Mouse (Mus musculus) midbrain, embryonic 11.5 days (tissue): ENCODE data around the gene Ufl1. TPM values are rescaled to one million over a fixed set of nuclear protein-coding genes. Genes with fewer than 3 reads are reported as not detected.
"Not testable (repeated sequence)": the region's sequence is repeated elsewhere in the genome, so short reads cannot be mapped to it uniquely, and the experiment has no call there.

Experiments used
- ATAC-seq: fragments of 200-750 bp; cut with Nextera tagmentation; 2 replicates; pipeline ENCODE4 v1.8.0; 2017; ENCODE audit warnings: moderate TSS enrichment, moderate library complexity; ENCODE audit not compliant: low FRiP score
- DNase-seq: peaks from one replicate; pipeline ENCODE4 v3.0.0; 2015; ENCODE audit warnings: low spot score; ENCODE audit errors: missing footprints
- H3K27ac ChIP-seq: fragments of 300-500 bp; sonication (generic); 2 replicates; pipeline ENCODE4 v1.5.1; 2014; ENCODE audit warnings: low read depth, low read length
- H3K27me3 ChIP-seq: fragments of 300-500 bp; sonication (generic); 2 replicates; pipeline ENCODE4 v1.6.1; 2014; ENCODE audit warnings: mild to moderate bottlenecking, low read length, moderate library complexity, mixed read lengths; ENCODE audit not compliant: control insufficient read depth, insufficient read depth
- H3K36me3 ChIP-seq: fragments of 300-500 bp; sonication (generic); 2 replicates; pipeline ENCODE4 v1.6.1; 2014; ENCODE audit warnings: mild to moderate bottlenecking, low read length, moderate library complexity, mixed read lengths; ENCODE audit not compliant: control insufficient read depth, insufficient read depth
- H3K4me1 ChIP-seq: fragments of 300-500 bp; sonication (generic); 2 replicates; pipeline ENCODE4 v1.6.1; 2014; ENCODE audit warnings: low read length; ENCODE audit not compliant: control insufficient read depth, insufficient read depth
- H3K4me2 ChIP-seq: fragments of 300-500 bp; sonication (generic); 2 replicates; pipeline ENCODE4 v1.6.1; 2014; ENCODE audit warnings: mild to moderate bottlenecking, moderate library complexity
- H3K4me3 ChIP-seq: fragments of 300-500 bp; sonication (generic); 2 replicates; pipeline ENCODE4 v1.5.1; 2014; ENCODE audit warnings: low read depth, low read length
- H3K9ac ChIP-seq: fragments of 300-500 bp; sonication (generic); 2 replicates; pipeline ENCODE4 v1.6.1; 2014; ENCODE audit warnings: low read length
- H3K9me3 ChIP-seq: fragments of 300-500 bp; sonication (generic); 2 replicates; pipeline ENCODE4 v1.6.1; 2016; ENCODE audit warnings: low read length; ENCODE audit not compliant: control insufficient read depth
- WGBS: fragments of 180-500 bp; shearing (Covaris S2); extraction: QIAGEN DNeasy Blood & Tissue Kit; methylation state at CpG from one replicate; pipeline ENCODE4 v1.1.7; 2014; 5-methylcytosine and 5-hydroxymethylcytosine counted together
- polyA plus RNA-seq: library from polyadenylated mRNA; unstranded; fragments of >200 nt; fragmentation: Nextera tagmentation; extraction: Ambion mirVana; gene quantifications from 2 replicates; pipeline ENCODE4 v1.2.1, GENCODE M21; 2014

Gene Ufl1
- polyA plus RNA-seq, 1 experiment from 2014 or later: 37.4 TPM

DNA sequence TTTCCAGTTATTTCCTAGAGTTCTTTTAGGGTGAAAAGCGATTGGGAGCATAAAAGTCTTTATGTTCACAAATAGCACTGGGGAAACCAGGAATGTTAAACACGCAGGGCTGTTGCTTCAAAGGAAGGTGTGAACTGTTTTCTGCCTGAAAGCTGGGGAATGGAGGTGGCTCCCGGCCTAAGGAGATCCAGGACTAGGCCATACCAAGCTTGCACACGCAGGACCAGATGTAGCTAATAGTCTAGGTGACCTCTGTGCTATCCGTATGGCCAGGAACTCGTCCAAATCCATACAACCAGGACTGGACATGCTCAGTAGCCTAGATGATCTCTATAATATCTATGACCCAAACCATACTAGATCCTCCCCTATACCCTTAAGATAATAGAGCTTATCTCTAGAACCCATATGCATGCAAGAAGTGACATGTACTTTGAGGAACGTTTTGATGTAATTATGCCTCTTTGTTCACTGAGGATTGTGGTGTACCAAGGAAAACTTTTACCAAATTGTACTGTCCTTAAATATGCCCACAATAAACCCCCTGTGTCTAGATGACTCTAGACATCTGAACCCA is 23.7 kb downstream of the Ufl1 start:
- 93% methylated on average over 7 of the region's 7 CpGs for WGBS
- Histone ChIP-seq H3K36me3 (peaks cover 8% of the 10 kb centered on the region; the same call in 1 of the 2 replicates), H3K4me1 (no peaks in the 10 kb centered on the region)

DNA sequence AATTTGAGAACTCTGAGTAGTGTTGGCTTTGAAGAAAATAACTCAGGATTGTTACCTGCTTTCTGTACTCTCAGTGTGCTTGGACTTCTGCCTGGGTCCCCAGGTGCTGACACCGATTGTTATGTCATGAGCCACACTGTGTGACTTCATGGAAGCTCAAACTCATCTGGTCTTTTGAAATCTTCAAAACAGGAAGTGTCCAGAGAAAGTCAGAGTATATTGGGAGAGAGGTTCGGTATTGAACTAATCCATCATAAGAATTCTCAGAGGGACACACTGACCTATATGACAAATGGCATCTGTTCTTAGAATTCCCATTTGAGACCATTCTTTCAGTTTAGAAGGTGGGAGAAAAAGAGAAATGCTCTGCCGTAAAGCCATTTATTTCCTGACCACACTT is 38.8 kb downstream of the Ufl1 start, which contains the start of gene Fhl5:
Fhl5 (minus strand) TSS at position 101 of the 400 bp plus-strand sequence.
- H3K9ac ChIP-seq: no peak within 1 kb of the TSS
- no peaks in the 10 kb centered on the region for H3K36me3 ChIP-seq
- 88% methylated on average over 3 of the region's 3 CpGs for WGBS

More for the DNA sequence above, 23.7 kb downstream of the Ufl1 start:
- no peak for ATAC-seq
- Histone ChIP-seq H3K4me3 (no peak overlapping the region), H3K4me2 (no peak overlapping the region), H3K9ac (no peak overlapping the region), H3K9me3 (no peaks in the 10 kb centered on the region), H3K27me3 (no peaks in the 10 kb centered on the region), H3K27ac (no peak overlapping the region)
- DNase-seq: peak; percentile 59

DNA sequence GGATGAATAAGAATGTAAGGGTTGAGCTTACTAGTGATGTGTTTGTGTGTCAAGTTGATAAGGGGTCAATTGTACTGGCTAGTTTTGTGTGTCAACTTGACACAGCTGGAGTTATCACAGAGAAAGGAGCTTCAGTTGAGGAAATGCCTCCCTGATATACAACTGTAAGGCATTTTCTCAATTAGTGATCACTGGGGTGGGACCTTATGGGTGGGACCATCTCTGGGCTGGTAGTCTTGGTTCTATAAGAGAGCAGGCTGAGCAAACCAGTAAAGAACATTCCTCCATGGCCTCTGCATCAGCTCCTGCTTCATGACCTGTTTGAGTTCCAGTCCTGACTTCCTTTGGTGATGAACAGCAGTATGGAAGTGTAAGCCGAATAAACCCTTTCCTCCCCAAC is 46.0 kb downstream of the Ufl1 start:
- not testable (repeated sequence) for H3K9ac ChIP-seq, ATAC-seq, H3K4me2 ChIP-seq, DNase-seq, H3K27me3 ChIP-seq, H3K4me3 ChIP-seq, H3K9me3 ChIP-seq, H3K27ac ChIP-seq, H3K36me3 ChIP-seq, H3K4me1 ChIP-seq
- 92% methylated on average over 1 of the region's 1 CpGs for WGBS

More for the DNA sequence above, 38.8 kb downstream of the Ufl1 start, which contains the start of gene Fhl5:
- H3K27me3 ChIP-seq: no peaks in the 10 kb centered on the region
- no peak within 1 kb of the TSS for H3K4me2 ChIP-seq
- no peak within 1 kb of the TSS for H3K27ac ChIP-seq
- no peaks in the 10 kb centered on the region for H3K4me1 ChIP-seq
- no peak for DNase-seq
- H3K9me3 ChIP-seq: no peaks in the 10 kb centered on the region
- no peak within 1 kb of the TSS for H3K4me3 ChIP-seq
- no peak for ATAC-seq

DNA sequence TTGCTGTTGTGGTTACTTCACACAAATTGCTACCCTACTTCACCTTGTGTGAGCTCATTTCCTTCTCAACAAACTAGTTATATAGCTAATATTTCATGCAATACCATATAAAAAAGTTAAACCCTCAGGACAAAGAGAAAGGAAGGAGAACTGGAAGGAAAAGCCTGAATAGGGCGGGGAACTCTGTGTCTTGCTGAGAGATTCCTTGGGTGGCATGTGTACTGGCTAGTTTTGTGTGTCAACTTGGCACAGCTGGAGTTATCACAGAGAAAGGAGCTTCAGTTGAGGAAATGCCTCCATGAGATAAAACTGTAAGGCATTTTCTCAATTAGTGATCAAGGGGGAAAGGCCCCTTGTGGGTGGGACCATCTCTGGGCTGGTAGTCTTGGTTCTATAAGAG is 47.9 kb downstream of the Ufl1 start:
- not testable (repeated sequence) for H3K9ac ChIP-seq, H3K36me3 ChIP-seq, H3K4me3 ChIP-seq, DNase-seq, H3K4me1 ChIP-seq, ATAC-seq, H3K4me2 ChIP-seq, H3K27me3 ChIP-seq, H3K27ac ChIP-seq, H3K9me3 ChIP-seq
- WGBS: 88% methylated on average over 1 of the region's 1 CpGs

DNA sequence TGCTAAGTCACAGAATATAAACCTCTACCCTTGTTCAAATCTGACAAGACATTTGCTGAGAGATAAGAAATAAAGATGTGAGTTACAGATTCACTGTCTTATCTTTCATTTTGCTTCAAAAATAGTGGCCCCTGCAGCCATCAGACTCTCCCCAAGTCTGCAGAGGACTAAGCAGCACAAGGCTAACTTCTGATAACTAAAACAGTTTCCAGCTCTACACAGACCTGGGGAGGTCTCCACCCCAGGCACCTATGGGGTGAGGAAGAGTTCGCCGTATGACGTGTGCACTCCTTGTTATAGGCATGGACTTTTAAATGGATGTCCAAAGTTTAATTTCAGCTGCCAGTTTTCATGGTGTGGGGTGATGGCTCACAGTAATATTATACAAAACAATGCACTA is 49.1 kb downstream of the Ufl1 start:
- no peak for DNase-seq
- H3K36me3 ChIP-seq: no peaks in the 10 kb centered on the region
- H3K9ac ChIP-seq: no peak overlapping the region
- H3K27ac ChIP-seq: no peak overlapping the region
- no peak overlapping the region for H3K4me2 ChIP-seq
- no peak overlapping the region for H3K4me3 ChIP-seq
- no peaks in the 10 kb centered on the region for H3K9me3 ChIP-seq
- no peak for ATAC-seq
- H3K4me1 ChIP-seq: no peaks in the 10 kb centered on the region
- 89% methylated on average over 3 of the region's 3 CpGs for WGBS
- no peaks in the 10 kb centered on the region for H3K27me3 ChIP-seq

DNA sequence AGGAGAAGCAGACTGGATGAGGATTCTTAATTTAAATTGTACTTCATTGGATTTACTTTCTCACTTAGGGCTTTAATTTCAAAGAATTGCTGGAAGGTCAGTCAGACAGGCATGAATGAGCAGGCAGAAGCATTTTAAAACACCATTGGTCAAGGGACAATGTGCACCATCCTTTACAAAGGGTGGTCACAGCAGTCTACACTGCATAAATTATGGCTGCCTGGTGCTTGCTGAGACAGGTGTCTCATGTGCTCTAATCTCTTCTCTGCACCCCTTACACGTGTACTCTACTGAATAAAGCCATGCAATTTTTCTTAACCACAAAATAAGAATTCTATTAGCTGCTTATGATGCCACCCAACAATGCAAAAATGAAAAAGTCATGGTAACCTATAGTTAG is 54.1 kb downstream of the Ufl1 start:
- Histone ChIP-seq H3K27me3 (no peaks in the 10 kb centered on the region), H3K27ac (no peak overlapping the region), H3K4me3 (no peak overlapping the region), H3K4me2 (no peak overlapping the region), H3K9ac (no peak overlapping the region), H3K9me3 (no peaks in the 10 kb centered on the region), H3K36me3 (no peaks in the 10 kb centered on the region), H3K4me1 (no peaks in the 10 kb centered on the region)
- ATAC-seq (peak; percentile 73), DNase-seq (no peak)
- 16% methylated on average over 1 of the region's 1 CpGs for WGBS

DNA sequence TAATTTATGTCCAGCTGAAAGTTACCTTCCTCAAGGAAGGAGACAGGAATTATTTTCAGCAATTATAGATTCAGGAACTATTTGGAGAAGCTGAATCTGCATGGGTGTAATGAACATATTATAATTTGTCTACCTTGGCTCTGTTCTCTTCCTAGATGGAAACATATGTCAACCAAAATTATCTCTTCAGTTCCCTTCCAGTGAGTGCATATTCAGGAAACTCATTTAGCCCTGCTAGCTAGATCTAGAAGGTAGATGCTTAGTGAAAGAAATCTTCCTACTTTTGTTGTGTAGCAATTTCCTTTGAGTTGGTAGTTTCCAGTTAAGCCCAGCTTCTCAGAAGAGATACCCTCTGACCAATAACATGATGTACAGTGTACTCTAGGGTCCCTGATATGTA is 59.7 kb downstream of the Ufl1 start:
- ATAC-seq (no peak), DNase-seq (no peak)
- no peaks in the 10 kb centered on the region for H3K27me3 ChIP-seq
- H3K4me3 ChIP-seq: no peak overlapping the region
- no peaks in the 10 kb centered on the region for H3K36me3 ChIP-seq
- H3K27ac ChIP-seq: no peak overlapping the region
- no peaks in the 10 kb centered on the region for H3K9me3 ChIP-seq
- H3K4me2 ChIP-seq: no peak overlapping the region
- H3K4me1 ChIP-seq: no peaks in the 10 kb centered on the region
- H3K9ac ChIP-seq: no peak overlapping the region

DNA sequence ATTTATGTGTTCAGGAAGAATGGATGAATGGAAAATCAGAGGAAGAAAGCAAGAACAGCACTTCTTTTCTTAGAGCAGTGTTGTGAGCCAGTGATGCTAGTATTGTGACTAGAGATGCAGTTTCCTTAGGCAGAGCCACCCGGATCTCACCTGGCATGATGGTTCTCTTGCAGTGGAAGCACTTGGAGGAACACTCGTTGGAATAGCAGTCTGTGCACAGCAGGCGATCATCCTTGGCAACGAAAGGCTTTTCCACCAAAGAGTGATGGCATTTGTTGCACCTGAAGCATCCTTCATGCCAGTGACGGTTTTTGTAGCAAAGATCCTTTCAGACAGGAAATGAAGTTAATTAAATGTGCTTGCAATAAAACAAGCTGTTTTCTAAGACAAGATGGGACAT is 68.2 kb downstream of the Ufl1 start:
- Histone ChIP-seq H3K9me3 (no peaks in the 10 kb centered on the region), H3K36me3 (no peaks in the 10 kb centered on the region), H3K4me3 (no peak overlapping the region), H3K9ac (no peak overlapping the region), H3K27me3 (no peaks in the 10 kb centered on the region), H3K27ac (no peak overlapping the region), H3K4me1 (no peaks in the 10 kb centered on the region), H3K4me2 (no peak overlapping the region)
- ATAC-seq (no peak), DNase-seq (no peak)
- WGBS: 59% methylated on average over 5 of the region's 5 CpGs

DNA sequence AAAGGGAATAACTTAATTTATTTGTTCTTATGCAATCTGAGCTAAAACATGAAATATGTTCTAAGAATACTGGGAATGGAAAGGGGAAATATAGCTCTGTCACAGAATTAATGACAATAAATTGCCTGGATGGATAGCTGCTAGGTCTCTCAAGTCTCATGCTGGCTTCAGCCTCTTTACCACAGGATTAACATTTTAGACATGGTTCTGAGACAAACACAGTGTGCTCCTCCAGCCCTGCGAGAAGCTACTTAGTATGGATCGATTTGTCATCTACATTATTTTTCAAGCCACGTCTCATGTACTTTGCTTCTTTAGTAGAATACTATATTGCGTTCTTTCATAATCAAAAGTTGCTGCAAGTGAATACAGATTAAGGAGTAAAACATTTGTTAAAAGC is 75.5 kb downstream of the Ufl1 start:
- ATAC-seq: 0 out of 2 replicates have a peak, but pooled peaks have one; percentile 48
- peak; percentile 65 for DNase-seq
- Histone ChIP-seq H3K9me3 (no peaks in the 10 kb centered on the region), H3K36me3 (no peaks in the 10 kb centered on the region), H3K4me1 (no peaks in the 10 kb centered on the region), H3K4me2 (no peak overlapping the region), H3K27me3 (no peaks in the 10 kb centered on the region), H3K27ac (no peak overlapping the region), H3K4me3 (no peak overlapping the region), H3K9ac (no peak overlapping the region)
- WGBS: 58% methylated on average over 4 of the region's 4 CpGs
